25 mouse cellular contexts compared by ENCODE assay signal in genomic region chr13:73483331-73483730, GRCm38 (mm10). TPM values are rescaled to one million over a fixed set of nuclear protein-coding genes. Genes with fewer than 3 reads are reported as not detected.
"Had no signal": no experiment of that assay in that cellular context is flagged by ENCODE, and none has a peak within 500 bp of the region (broad histone marks: within the 10 kb centered on the region; RNA-seq: fewer than 3 reads in every experiment).

No protein-coding gene starts in this region.

- H3K4me1 ChIP-seq: midbrain, embryonic 15.5 days had no signal

- DNase-seq: kidney, adult 2 months; kidney, postnatal 25 days; layer of hippocampus, adult 9-11 months; lung, embryonic 14.5 days; retina, postnatal 1 day; right cerebral cortex, postnatal 25 days; spleen, adult 18-20 months; thymus, postnatal 25 days had no signal

- H3K9ac ChIP-seq: limb, embryonic 13.5 days; lung, embryonic 14.5 days; midbrain, embryonic 15.5 days; neural tube, embryonic 13.5 days; stomach, embryonic 15.5 days had no signal

- H3K4me2 ChIP-seq: limb, embryonic 13.5 days; lung, embryonic 14.5 days; midbrain, embryonic 15.5 days; neural tube, embryonic 13.5 days; stomach, embryonic 15.5 days had no signal

- H3K9me3 ChIP-seq: limb, embryonic 10.5 days; midbrain, embryonic 15.5 days; neural tube, embryonic 13.5 days; stomach, embryonic 15.5 days had no signal

- H3K27me3 ChIP-seq: limb, embryonic 13.5 days; megakaryocyte, embryonic 14.5 days; midbrain, embryonic 15.5 days; neural tube, embryonic 13.5 days; stomach, embryonic 15.5 days had no signal

- H3K27ac ChIP-seq: kidney, postnatal 0 days; layer of hippocampus, adult 2 months; limb, embryonic 10.5 days; limb, embryonic 13.5 days; macrophage; midbrain, embryonic 10.5 days; midbrain, embryonic 15.5 days; neural tube, embryonic 13.5 days; stomach, embryonic 15.5 days had no signal

- ATAC-seq: intestine, postnatal 0 days; lung, postnatal 0 days; midbrain, embryonic 15.5 days had no signal

- H3K4me3 ChIP-seq: layer of hippocampus, adult 2 months; limb, embryonic 10.5 days; limb, embryonic 13.5 days; midbrain, embryonic 10.5 days; midbrain, embryonic 15.5 days; myocyte; neural tube, embryonic 13.5 days; stomach, embryonic 15.5 days had no signal

RNA-seq across cellular contexts. Expression of gene Slc6a3, which starts 53.2 kb away (rescaled TPM):
- total RNA-seq: liver, adult 2 months; neutrophil, adult 5-6 weeks had no signal
- polyA plus RNA-seq: kidney, embryonic 14.5 days; kidney, postnatal 0 days; large intestine, adult 2 months; limb, embryonic 10.5 days; liver, adult 2 months; macrophage; myocyte had no signal
